In the genomic region with DNA sequence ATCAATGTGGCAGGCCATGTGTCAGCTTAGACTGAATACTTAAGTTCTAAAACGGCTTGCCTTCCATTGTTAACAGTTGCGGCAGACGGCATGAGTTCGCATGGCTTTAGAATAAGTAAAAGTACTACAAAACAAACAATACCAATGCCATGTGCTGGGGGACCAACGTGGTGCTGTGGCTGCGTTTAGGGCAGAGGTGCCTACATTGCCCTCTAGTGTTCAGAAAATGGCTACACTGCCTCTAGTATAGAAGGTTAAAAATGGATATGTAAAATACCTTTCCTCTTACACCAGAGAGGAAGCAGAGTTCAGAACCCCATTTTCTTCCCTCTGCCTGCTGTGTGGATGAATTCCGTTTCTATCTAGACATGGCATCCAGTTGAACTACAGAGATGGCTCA, we compare ENCODE assay signal across 8 mouse cellular contexts. TPM values are rescaled to one million over a fixed set of nuclear protein-coding genes. Genes with fewer than 3 reads are reported as not detected.
DNase-seq lines count a peak whose midpoint lies in the region; ATAC-seq and TF ChIP-seq lines count a peak whose summit lies in the region.

No protein-coding gene starts in this region.

- H3K4me2 ChIP-seq in hindbrain, embryonic 11.5 days (replicated peaks; ENCODE audit: low read depth, low read length): no peak overlapping the region
- no peak overlapping the region for H3K4me2 ChIP-seq in hindbrain, embryonic 16.5 days (ENCODE audit: low read length)

- H3K4me1 ChIP-seq in hindbrain, embryonic 11.5 days (replicated peaks; ENCODE audit: control insufficient read depth, insufficient read depth, low read length): 0 out of 2 replicates have a peak, but pooled peaks cover 5% of the 10 kb centered on the region
- peaks cover 7% of the 10 kb centered on the region for H3K4me1 ChIP-seq in hindbrain, embryonic 16.5 days (ENCODE audit: control insufficient read depth, insufficient read depth, low read depth, low read length)
- H3K4me1 ChIP-seq in spleen, adult 2 months (ENCODE audit: control insufficient read depth, insufficient read depth, insufficient read length): peaks cover 25% of the 10 kb centered on the region

- H3K27ac ChIP-seq in hindbrain, embryonic 11.5 days (ENCODE audit: low read depth, low read length): no peak overlapping the region
- no peak overlapping the region for H3K27ac ChIP-seq in hindbrain, embryonic 16.5 days (ENCODE audit: low read depth, low read length)
- H3K27ac ChIP-seq in spleen, adult 2 months (ENCODE audit: insufficient read depth, low read length): peak overlapping the region; percentile 41

- no peak overlapping the region for H3K9ac ChIP-seq in hindbrain, embryonic 11.5 days (ENCODE audit: low read depth, low read length)
- H3K9ac ChIP-seq in hindbrain, embryonic 16.5 days (ENCODE audit: low read depth, low read length): no peak overlapping the region

- no peak for ATAC-seq in hindbrain, embryonic 11.5 days (ENCODE audit: low FRiP score)
- ATAC-seq in hindbrain, embryonic 16.5 days: no peak
- ATAC-seq in CD4-positive, CD25-positive, alpha-beta regulatory T cell, adult 4 months: peak; percentile 69

- no peak overlapping the region for H3K4me3 ChIP-seq in hindbrain, embryonic 11.5 days (ENCODE audit: low read depth, low read length)
- H3K4me3 ChIP-seq in hindbrain, embryonic 16.5 days (ENCODE audit: low read length): no peak overlapping the region
- no peak overlapping the region for H3K4me3 ChIP-seq in spleen, adult 2 months (ENCODE audit: extremely low read depth, insufficient read depth, insufficient read length)

- peak; percentile 40 for DNase-seq in hindbrain, embryonic 11.5 days (ENCODE audit: low spot score)
- DNase-seq in R1 (ENCODE audit: low read depth, low spot score) (peak; percentile 85), liver (peak; percentile 59)
- DNase-seq in spleen, adult 2 months (ENCODE audit: low read depth in 1 of 2, low spot score in 2 of 2): peak in 1 of 2 experiments; percentile 49
- DNase-seq in frontal cortex, postnatal 14 days (ENCODE audit: low spot score in 2 of 2): no peak
- no peak for DNase-seq in cerebellum, adult 9-10 months

- TF ChIP-seq POLR2A in spleen, adult 2 months (IDR thresholded peaks at IDR 0.05; ENCODE audit: low read depth, low read length): no peak

- no peaks in the 10 kb centered on the region for H3K9me3 ChIP-seq in hindbrain, embryonic 11.5 days (ENCODE audit: control insufficient read depth, low read length)
- no peaks in the 10 kb centered on the region for H3K9me3 ChIP-seq in hindbrain, embryonic 16.5 days (ENCODE audit: control insufficient read depth, low read length)

- H3K27me3 ChIP-seq in hindbrain, embryonic 11.5 days (ENCODE audit: control insufficient read depth, insufficient read depth, low read length): no peaks in the 10 kb centered on the region
- H3K27me3 ChIP-seq in hindbrain, embryonic 16.5 days (replicated peaks; ENCODE audit: control insufficient read depth, insufficient read depth, low read length): no peaks in the 10 kb centered on the region
- no peaks in the 10 kb centered on the region for H3K27me3 ChIP-seq in spleen, adult 2 months (ENCODE audit: control insufficient read depth, insufficient read depth, low read length)

- no peaks in the 10 kb centered on the region for H3K36me3 ChIP-seq in hindbrain, embryonic 11.5 days (ENCODE audit: control insufficient read depth, insufficient read depth, low read length)
- H3K36me3 ChIP-seq in hindbrain, embryonic 16.5 days (ENCODE audit: control insufficient read depth, insufficient read depth, low read length): no peaks in the 10 kb centered on the region
- H3K36me3 ChIP-seq in spleen, adult 2 months (ENCODE audit: control insufficient read depth, insufficient read depth, low read length): no peaks in the 10 kb centered on the region

- 42% methylated on average over 7 of the region's 7 CpGs for WGBS in hindbrain, embryonic 11.5 days
- WGBS in hindbrain, embryonic 16.5 days: 36% methylated on average over 7 of the region's 7 CpGs
- WGBS in spleen, adult 2 months: 18% methylated on average over 7 of the region's 7 CpGs

- peak; percentile 64; the same call in 1 of the 2 replicates for TF ChIP-seq CTCF in spleen, adult 2 months (IDR thresholded peaks at IDR 0.05; ENCODE audit: extremely low read depth, insufficient read depth, insufficient read length, insufficient replicate concordance)

RNA-seq across cellular contexts. Expression of a gene that starts 6.6 kb away (rescaled TPM):
- polyA plus RNA-seq in hindbrain, embryonic 11.5 days (2014; fragmentation: Nextera tagmentation; extraction: Ambion mirVana): 8.2 and 8.3 TPM in 2 replicates
- 3.2 and 3.5 TPM in 2 replicates for polyA plus RNA-seq in hindbrain, embryonic 16.5 days (2015; fragmentation: Nextera tagmentation; extraction: Ambion mirVana)
- 10 to 100 TPM; 21.2 to 22.4 TPM for polyA plus RNA-seq in CD4-positive, CD25-positive, alpha-beta regulatory T cell, adult 4 months (2017; shearing (Covaris generic))
- polyA plus RNA-seq in spleen, adult 2 months (2012; rRNA removed): 2.1 and 2.5 TPM in 2 replicates

RNA-seq across cellular contexts. Expression of a gene that starts 7.2 kb away (rescaled TPM):
- 19.2 and 19.7 TPM in 2 replicates for polyA plus RNA-seq in hindbrain, embryonic 11.5 days (2014; fragmentation: Nextera tagmentation; extraction: Ambion mirVana)
- 12.6 and 13.3 TPM in 2 replicates for polyA plus RNA-seq in hindbrain, embryonic 16.5 days (2015; fragmentation: Nextera tagmentation; extraction: Ambion mirVana)
- polyA plus RNA-seq in CD4-positive, CD25-positive, alpha-beta regulatory T cell, adult 4 months (2017; shearing (Covaris generic)): 10 to 100 TPM; 12.7 to 13.8 TPM
- 6.9 and 7.5 TPM in 2 replicates for polyA plus RNA-seq in spleen, adult 2 months (2012; rRNA removed)

RNA-seq across cellular contexts. Expression of a gene that starts 27.3 kb away (rescaled TPM):
- polyA plus RNA-seq in hindbrain, embryonic 11.5 days (2014; fragmentation: Nextera tagmentation; extraction: Ambion mirVana): 8.1 and 11.2 TPM in 2 replicates
- polyA plus RNA-seq in hindbrain, embryonic 16.5 days (2015; fragmentation: Nextera tagmentation; extraction: Ambion mirVana): 9.5 and 10.2 TPM in 2 replicates
- polyA plus RNA-seq in CD4-positive, CD25-positive, alpha-beta regulatory T cell, adult 4 months (2017; shearing (Covaris generic)): 1 to 10 TPM; 3.8 to 6.2 TPM
- 3.8 and 6.0 TPM in 2 replicates for polyA plus RNA-seq in spleen, adult 2 months (2012; rRNA removed)

RNA-seq across cellular contexts. Expression of a gene that starts 40.7 kb away (rescaled TPM):
- polyA plus RNA-seq in hindbrain, embryonic 11.5 days (2014; fragmentation: Nextera tagmentation; extraction: Ambion mirVana): 1.9 and 2.3 TPM in 2 replicates
- 1.3 and 2.1 TPM in 2 replicates for polyA plus RNA-seq in hindbrain, embryonic 16.5 days (2015; fragmentation: Nextera tagmentation; extraction: Ambion mirVana)
- polyA plus RNA-seq in CD4-positive, CD25-positive, alpha-beta regulatory T cell, adult 4 months (2017; shearing (Covaris generic)): not detected
- not detected in 2 replicates for polyA plus RNA-seq in spleen, adult 2 months (2012; rRNA removed)

RNA-seq across cellular contexts. Expression of a gene that starts 52.0 kb away (rescaled TPM):
- 4.0 and 5.4 TPM in 2 replicates for polyA plus RNA-seq in hindbrain, embryonic 11.5 days (2014; fragmentation: Nextera tagmentation; extraction: Ambion mirVana)
- polyA plus RNA-seq in hindbrain, embryonic 16.5 days (2015; fragmentation: Nextera tagmentation; extraction: Ambion mirVana): 12.3 and 13.8 TPM in 2 replicates
- polyA plus RNA-seq in CD4-positive, CD25-positive, alpha-beta regulatory T cell, adult 4 months (2017; shearing (Covaris generic)): 1 to 10 TPM; 3.3 to 3.8 TPM
- polyA plus RNA-seq in spleen, adult 2 months (2012; rRNA removed): 0.22 and 0.29 TPM in 2 replicates

Comparison
In these comparisons a context has a peak if more than half of its experiments do, and no peak if none do; other contexts are left out.
1. DNase-seq: peak in hindbrain, embryonic 11.5 days (single experiment), R1 (single experiment) and liver (single experiment); none in frontal cortex, postnatal 14 days (0 of 2) and cerebellum, adult 9-10 months (single experiment).